Mouse (Mus musculus): ENCODE measurements around the gene Kcnip4.

Gene Kcnip4

GRCm38 (mm10) chr5:48402497-48402896, 1122.2 kb downstream of the Kcnip4 start:
- CTCF ChIA-PET, result no interaction called here

GRCm38 (mm10) chr5:48371890-48372766, 1152.6 kb downstream of the Kcnip4 start:
- CTCF ChIA-PET, result no interaction called here

GRCm38 (mm10) chr5:48349309-48349708, 1175.4 kb downstream of the Kcnip4 start:
- CTCF ChIA-PET, result no interaction called here

- CTCF ChIA-PET, result no interaction called here
These were observed 1178.6 kb downstream of the Kcnip4 start for GRCm38 (mm10) chr5:48345983-48346648.

- CTCF ChIA-PET, result no interaction called here
These were observed 1179.4 kb downstream of the Kcnip4 start for GRCm38 (mm10) chr5:48345095-48345982.

GRCm38 (mm10) chr5:48340808-48341433, 1183.8 kb downstream of the Kcnip4 start:
- CTCF ChIA-PET, result interaction anchor here (0.7 kb wide), 1 partner anchor 63 kb away, joined by 3 read pairs; no protein-coding TSS in a partner anchor
